Mouse (Mus musculus): Measurements from ENCODE around the gene Gdpd5.

Gdpd5 gene

GRCm38 (mm10) chr7:99405386-99406155, 24.4 kb downstream of the Gdpd5 start:
- DNase-seq (ENCODE audit: low read depth, low spot score) = no peak

GRCm38 (mm10) chr7:99407598-99407997, 26.4 kb downstream of the Gdpd5 start:
- no peak for DNase-seq (ENCODE audit: low read depth, low spot score)

GRCm38 (mm10) chr7:99409441-99410222, 28.4 kb downstream of the Gdpd5 start:
- DNase-seq (ENCODE audit: low read depth, low spot score) = no peak

- DNase-seq (ENCODE audit: low read depth, low spot score) = no peak
These were observed 29.1 kb downstream of the Gdpd5 start for GRCm38 (mm10) chr7:99410315-99410714.

GRCm38 (mm10) chr7:99411047-99411779, 30.0 kb downstream of the Gdpd5 start:
- DNase-seq (ENCODE audit: low read depth, low spot score) = no peak

- DNase-seq (ENCODE audit: low read depth, low spot score) = no peak
These were observed 33.8 kb downstream of the Gdpd5 start for GRCm38 (mm10) chr7:99415045-99415444.

GRCm38 (mm10) chr7:99419311-99419710, 38.1 kb downstream of the Gdpd5 start:
- DNase-seq (ENCODE audit: low read depth, low spot score) = no peak

- no peak for DNase-seq (ENCODE audit: low read depth, low spot score)
These were observed 39.8 kb downstream of the Gdpd5 start for GRCm38 (mm10) chr7:99421006-99421405.

- no peak for DNase-seq (ENCODE audit: low read depth, low spot score)
These were observed 43.4 kb downstream of the Gdpd5 start for GRCm38 (mm10) chr7:99424538-99425155.

GRCm38 (mm10) chr7:99425706-99426105, 44.5 kb downstream of the Gdpd5 start:
- DNase-seq (ENCODE audit: low read depth, low spot score) = no peak

GRCm38 (mm10) chr7:99427031-99427430, 45.8 kb downstream of the Gdpd5 start:
- DNase-seq (ENCODE audit: low read depth, low spot score) = no peak

GRCm38 (mm10) chr7:99427987-99428386, 46.8 kb downstream of the Gdpd5 start:
- DNase-seq (ENCODE audit: low read depth, low spot score) = no peak

- DNase-seq (ENCODE audit: low read depth, low spot score) = no peak
These were observed 47.6 kb downstream of the Gdpd5 start for GRCm38 (mm10) chr7:99428836-99429235.

- DNase-seq (ENCODE audit: low read depth, low spot score) = no peak
These were observed 48.6 kb downstream of the Gdpd5 start for GRCm38 (mm10) chr7:99429786-99430185.

- DNase-seq (ENCODE audit: low read depth, low spot score) = no peak
These were observed 49.0 kb downstream of the Gdpd5 start for GRCm38 (mm10) chr7:99430246-99430645.

- DNase-seq (ENCODE audit: low read depth, low spot score) = no peak
These were observed 51.0 kb downstream of the Gdpd5 start for GRCm38 (mm10) chr7:99432248-99432647.

GRCm38 (mm10) chr7:99432863-99433262, 51.6 kb downstream of the Gdpd5 start:
- no peak for DNase-seq (ENCODE audit: low read depth, low spot score)

GRCm38 (mm10) chr7:99434672-99435250, 53.5 kb downstream of the Gdpd5 start:
- no peak for DNase-seq (ENCODE audit: low read depth, low spot score)

- no peak for DNase-seq (ENCODE audit: low read depth, low spot score)
These were observed 55.3 kb downstream of the Gdpd5 start for GRCm38 (mm10) chr7:99436530-99436929.

- DNase-seq (ENCODE audit: low read depth, low spot score) = no peak
These were observed 57.7 kb downstream of the Gdpd5 start for GRCm38 (mm10) chr7:99438881-99439280.

- no peak for DNase-seq (ENCODE audit: low read depth, low spot score)
These were observed 60.4 kb downstream of the Gdpd5 start for GRCm38 (mm10) chr7:99441534-99442072.

Measured in brain, embryonic 18.5 days (tissue).